25 mouse cellular contexts compared by ENCODE assay signal in the genomic region with DNA sequence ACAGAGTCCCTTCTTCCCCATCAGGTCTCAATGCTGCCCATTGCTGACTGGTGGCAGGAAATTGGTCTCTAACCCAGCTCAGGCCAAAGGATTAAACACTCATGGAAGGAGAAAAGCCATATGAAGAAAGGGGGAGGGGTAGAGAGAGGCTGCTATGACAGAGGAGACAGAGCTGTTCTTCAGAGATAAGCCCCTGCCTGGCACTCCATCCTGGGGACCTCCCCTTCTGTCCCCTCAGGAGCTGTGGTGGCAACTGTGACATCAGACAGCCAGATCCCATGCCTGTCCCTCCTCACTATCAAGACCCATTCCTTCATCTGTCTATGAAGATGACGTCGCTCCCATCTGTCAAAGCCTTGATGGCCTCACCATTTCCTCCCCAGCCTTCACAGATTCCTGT.
DNase-seq lines count a peak whose midpoint lies in the region; ATAC-seq and TF ChIP-seq lines count a peak whose summit lies in the region.
"Had no signal": no experiment of that assay in that cellular context is flagged by ENCODE, and none has a peak within 500 bp of the region (broad histone marks: within the 10 kb centered on the region; RNA-seq: fewer than 3 reads in every experiment).

No protein-coding gene starts in this region.

- no peak overlapping the region for H3K4me3 ChIP-seq in hindbrain, postnatal 0 days (ENCODE audit: low read length)
- H3K4me3 ChIP-seq in hindbrain, embryonic 12.5 days = no peak overlapping the region
- H3K4me3 ChIP-seq in midbrain, embryonic 11.5 days (ENCODE audit: low read depth, low read length) = no peak overlapping the region
- H3K4me3 ChIP-seq: hindbrain, embryonic 10.5 days; kidney, embryonic 15.5 days; limb, embryonic 12.5 days; myocyte; neural tube, embryonic 13.5 days; stomach, embryonic 15.5 days had no signal

- no peak for TF ChIP-seq CTCF in hindbrain, postnatal 0 days (IDR thresholded peaks at IDR 0.05; ENCODE audit: low read depth)

- H3K4me1 ChIP-seq in hindbrain, postnatal 0 days (ENCODE audit: insufficient read depth, low read length) = no peaks in the 10 kb centered on the region
- H3K4me1 ChIP-seq in hindbrain, embryonic 12.5 days = peaks cover 37% of the 10 kb centered on the region
- 0 out of 2 replicates have a peak, but pooled peaks cover 2% of the 10 kb centered on the region for H3K4me1 ChIP-seq in midbrain, embryonic 11.5 days (ENCODE audit: control insufficient read depth, insufficient read depth, low read length)

- H3K9me3 ChIP-seq in hindbrain, postnatal 0 days (ENCODE audit: low read length) = no peaks in the 10 kb centered on the region
- H3K9me3 ChIP-seq in hindbrain, embryonic 12.5 days (replicated peaks) = no peaks in the 10 kb centered on the region
- H3K9me3 ChIP-seq in midbrain, embryonic 11.5 days (ENCODE audit: control insufficient read depth, low read length) = no peaks in the 10 kb centered on the region
- H3K9me3 ChIP-seq: hindbrain, embryonic 10.5 days; kidney, embryonic 15.5 days; limb, embryonic 12.5 days; neural tube, embryonic 13.5 days; stomach, embryonic 15.5 days had no signal

- 83% methylated on average over 2 of the region's 2 CpGs for WGBS in hindbrain, postnatal 0 days
- 94% methylated on average over 2 of the region's 2 CpGs for WGBS in hindbrain, embryonic 12.5 days
- WGBS in midbrain, embryonic 11.5 days = 96% methylated on average over 2 of the region's 2 CpGs

- no peak overlapping the region for H3K9ac ChIP-seq in hindbrain, postnatal 0 days (replicated peaks; ENCODE audit: low read length)
- H3K9ac ChIP-seq in hindbrain, embryonic 12.5 days = no peak overlapping the region
- H3K9ac ChIP-seq in midbrain, embryonic 11.5 days (ENCODE audit: low read length) = no peak overlapping the region
- H3K9ac ChIP-seq: kidney, embryonic 15.5 days; limb, embryonic 12.5 days; neural tube, embryonic 13.5 days; stomach, embryonic 15.5 days had no signal

- ATAC-seq in hindbrain, postnatal 0 days = 0 out of 2 replicates have a peak, but pooled peaks have one; percentile 32
- no peak for ATAC-seq in hindbrain, embryonic 12.5 days (ENCODE audit: low FRiP score)
- ATAC-seq in midbrain, embryonic 11.5 days (ENCODE audit: low FRiP score) = peak; percentile 50; the same call in 1 of the 2 replicates
- ATAC-seq: forebrain, embryonic 16.5 days; intestine, postnatal 0 days had no signal

- no peaks in the 10 kb centered on the region for H3K27me3 ChIP-seq in hindbrain, postnatal 0 days (ENCODE audit: insufficient read depth, low read length)
- no peaks in the 10 kb centered on the region for H3K27me3 ChIP-seq in hindbrain, embryonic 12.5 days
- no peaks in the 10 kb centered on the region for H3K27me3 ChIP-seq in midbrain, embryonic 11.5 days (ENCODE audit: control insufficient read depth, insufficient read depth, low read length)
- H3K27me3 ChIP-seq: stomach, embryonic 15.5 days had no signal

- no peaks in the 10 kb centered on the region for H3K36me3 ChIP-seq in hindbrain, postnatal 0 days (ENCODE audit: insufficient read depth, low read length)
- H3K36me3 ChIP-seq in hindbrain, embryonic 12.5 days = no peaks in the 10 kb centered on the region
- H3K36me3 ChIP-seq in midbrain, embryonic 11.5 days (ENCODE audit: control insufficient read depth, insufficient read depth, low read length) = no peaks in the 10 kb centered on the region
- H3K36me3 ChIP-seq: hindbrain, embryonic 10.5 days; kidney, embryonic 15.5 days; limb, embryonic 12.5 days; neural tube, embryonic 13.5 days; stomach, embryonic 15.5 days had no signal

- DNase-seq in hindbrain, postnatal 0 days (ENCODE audit: low spot score) = no peak
- peak; percentile 42 for DNase-seq in retina, postnatal 1 day
- DNase-seq in retina, embryonic 14.5 days (ENCODE audit: low spot score) = no peak
- DNase-seq in midbrain, embryonic 11.5 days (ENCODE audit: low spot score, missing footprints) = peak; percentile 60
- DNase-seq in right cerebral cortex, adult 2 months (ENCODE audit: low spot score in 2 of 2) = no peak
- DNase-seq in left cerebral cortex, adult 8-10 months (ENCODE audit: low spot score in 2 of 2) = no peak
- DNase-seq: adrenal gland, adult 2 months; cerebellum, adult 18-20 months; cerebellum, postnatal 25 days; gastrocnemius, postnatal 14 days; heart, adult 18-20 months; kidney, postnatal 36 days; layer of hippocampus, postnatal 36 days; lung, postnatal 36 days; right cerebral cortex, adult 18-20 months; thymus, postnatal 25 days had no signal

- H3K27ac ChIP-seq in hindbrain, postnatal 0 days = no peak overlapping the region
- H3K27ac ChIP-seq in hindbrain, embryonic 12.5 days = no peak overlapping the region
- H3K27ac ChIP-seq in midbrain, embryonic 11.5 days (ENCODE audit: low read depth, low read length) = no peak overlapping the region
- H3K27ac ChIP-seq: hindbrain, embryonic 10.5 days; kidney, embryonic 15.5 days; limb, embryonic 12.5 days; neural tube, embryonic 13.5 days; stomach, embryonic 15.5 days had no signal

- H3K4me2 ChIP-seq in hindbrain, postnatal 0 days (ENCODE audit: low read depth, low read length) = no peak overlapping the region
- H3K4me2 ChIP-seq in hindbrain, embryonic 12.5 days (replicated peaks) = no peak overlapping the region
- H3K4me2 ChIP-seq in midbrain, embryonic 11.5 days = no peak overlapping the region
- H3K4me2 ChIP-seq: kidney, embryonic 15.5 days; limb, embryonic 12.5 days; neural tube, embryonic 13.5 days; stomach, embryonic 15.5 days had no signal

Comparison
In these comparisons a context has a peak if more than half of its experiments do, and no peak if none do; other contexts are left out.
1. DNase-seq: peak in retina, postnatal 1 day (single experiment) and midbrain, embryonic 11.5 days (single experiment); none in hindbrain, postnatal 0 days (single experiment), retina, embryonic 14.5 days (single experiment), right cerebral cortex, adult 2 months (0 of 2) and left cerebral cortex, adult 8-10 months (0 of 2).